Mouse (Mus musculus) neural tube, embryonic 13.5 days (tissue): ENCODE measurements around the gene Sdhc. TPM values are rescaled to one million over a fixed set of nuclear protein-coding genes. Genes with fewer than 3 reads are reported as not detected.
"Not testable (repeated sequence)": the region's sequence is repeated elsewhere in the genome, so short reads cannot be mapped to it uniquely, and the experiment has no call there.

ENCODE experiments used
- ATAC-seq: fragments of 200-750 bp; cut with Nextera tagmentation; 2 replicates; pipeline ENCODE4 v1.8.0; 2017; ENCODE audit warnings: low read depth, mild to moderate bottlenecking, moderate TSS enrichment, moderate library complexity
- H3K27ac ChIP-seq: fragments of 300-500 bp; sonication (generic); replicated peaks from 2 replicates; pipeline ENCODE4 v1.5.1; 2015; ENCODE audit warnings: moderate library complexity, mild to moderate bottlenecking, inconsistent platforms
- H3K27me3 ChIP-seq: fragments of 300-500 bp; sonication (generic); 2 replicates; pipeline ENCODE4 v1.6.1; 2015; ENCODE audit warnings: mild to moderate bottlenecking, inconsistent platforms
- H3K36me3 ChIP-seq: fragments of 300-500 bp; sonication (generic); 2 replicates; pipeline ENCODE4 v1.6.1; 2015; ENCODE audit warnings: mild to moderate bottlenecking, inconsistent platforms
- H3K4me1 ChIP-seq: fragments of 300-500 bp; sonication (generic); replicated peaks from 2 replicates; pipeline ENCODE4 v1.6.1; 2015; ENCODE audit warnings: inconsistent platforms
- H3K4me2 ChIP-seq: fragments of 300-500 bp; sonication (generic); 2 replicates; pipeline ENCODE4 v1.6.1; 2015; ENCODE audit warnings: inconsistent platforms, mild to moderate bottlenecking, moderate library complexity
- H3K4me3 ChIP-seq: fragments of 300-500 bp; sonication (generic); 2 replicates; pipeline ENCODE4 v1.5.1; 2015; ENCODE audit warnings: mild to moderate bottlenecking, inconsistent platforms
- H3K9ac ChIP-seq: fragments of 300-500 bp; sonication (generic); 2 replicates; pipeline ENCODE4 v1.6.1; 2015; ENCODE audit warnings: moderate library complexity, mild to moderate bottlenecking, inconsistent platforms
- H3K9me3 ChIP-seq: fragments of 300-500 bp; sonication (generic); 2 replicates; pipeline ENCODE4 v1.6.1; 2016; ENCODE audit warnings: inconsistent platforms
- WGBS: fragments of 180-500 bp; shearing (Covaris S2); methylation state at CpG from one replicate; pipeline ENCODE4 v1.1.7; 2015; 5-methylcytosine and 5-hydroxymethylcytosine counted together
- polyA plus RNA-seq: library from polyadenylated mRNA; unstranded; fragments of >200 nt; fragmentation: Nextera tagmentation; extraction: Ambion mirVana; gene quantifications from 2 replicates; pipeline ENCODE4 v1.2.1, GENCODE M21; 2015

Sdhc gene
- polyA plus RNA-seq, 1 experiment from 2014 or later, result 278 TPM

- Histone ChIP-seq H3K27ac (no peak overlapping the region), H3K9me3 (no peaks in the 10 kb centered on the region), H3K4me2 (no peak overlapping the region), H3K4me1 (peaks cover 9% of the 10 kb centered on the region; the same call in 1 of the 2 replicates), H3K27me3 (peaks cover 32% of the 10 kb centered on the region), H3K4me3 (no peak overlapping the region), H3K9ac (no peak overlapping the region), H3K36me3 (no peaks in the 10 kb centered on the region)
- WGBS, result 93% methylated on average over 3 of the region's 3 CpGs
- no peak for ATAC-seq
These were observed 12.1 kb upstream of the Sdhc start for GRCm38 (mm10) chr1:171162526-171162925.

GRCm38 (mm10) chr1:171159485-171159975 lies 9.1 kb upstream of the Sdhc start:
- no peak for ATAC-seq
- Histone ChIP-seq H3K4me2 (peak overlapping the region; percentile 46), H3K4me1 (peaks cover 9% of the 10 kb centered on the region; the same call in 1 of the 2 replicates), H3K27ac (no peak overlapping the region), H3K36me3 (no peaks in the 10 kb centered on the region), H3K9ac (0 out of 2 replicates have a peak overlapping the region, but pooled peaks have one; percentile 12), H3K27me3 (peaks cover 52% of the 10 kb centered on the region), H3K9me3 (no peaks in the 10 kb centered on the region), H3K4me3 (peak overlapping the region; percentile 17)
- 5% methylated on average over 15 of the region's 15 CpGs for WGBS

GRCm38 (mm10) chr1:171157965-171158364 lies 7.6 kb upstream of the Sdhc start:
- H3K9ac ChIP-seq, result no peak overlapping the region
- H3K4me2 ChIP-seq, result no peak overlapping the region
- no peak for ATAC-seq
- H3K9me3 ChIP-seq, result no peaks in the 10 kb centered on the region
- H3K4me3 ChIP-seq, result no peak overlapping the region
- no peak overlapping the region for H3K27ac ChIP-seq
- no peaks in the 10 kb centered on the region for H3K36me3 ChIP-seq
- H3K27me3 ChIP-seq, result peaks cover 52% of the 10 kb centered on the region
- H3K4me1 ChIP-seq, result peaks cover 9% of the 10 kb centered on the region; the same call in 1 of the 2 replicates

- H3K27ac ChIP-seq, result no peak overlapping the region
- peak overlapping the region; percentile 2 for H3K4me3 ChIP-seq
- 62% methylated on average over 3 of the region's 3 CpGs for WGBS
- no peaks in the 10 kb centered on the region for H3K36me3 ChIP-seq
- peak overlapping the region; percentile 14; the same call in 1 of the 2 replicates for H3K4me2 ChIP-seq
- H3K9ac ChIP-seq, result no peak overlapping the region
- peaks cover 55% of the 10 kb centered on the region for H3K27me3 ChIP-seq
- no peaks in the 10 kb centered on the region for H3K9me3 ChIP-seq
- H3K4me1 ChIP-seq, result peaks cover 9% of the 10 kb centered on the region; the same call in 1 of the 2 replicates
- ATAC-seq, result no peak
These were observed 6.2 kb upstream of the Sdhc start for GRCm38 (mm10) chr1:171156644-171157043.

- ATAC-seq, result no peak
- H3K4me3 ChIP-seq, result no peak overlapping the region
- no peak overlapping the region for H3K4me2 ChIP-seq
- H3K27ac ChIP-seq, result no peak overlapping the region
- no peak overlapping the region for H3K9ac ChIP-seq
- H3K36me3 ChIP-seq, result no peaks in the 10 kb centered on the region
- peaks cover 20% of the 10 kb centered on the region for H3K27me3 ChIP-seq
- WGBS, result 82% methylated on average over 4 of the region's 4 CpGs
- H3K9me3 ChIP-seq, result no peaks in the 10 kb centered on the region
- peaks cover 26% of the 10 kb centered on the region for H3K4me1 ChIP-seq
These were observed 1.6 kb upstream of the Sdhc start for GRCm38 (mm10) chr1:171151966-171152365.

GRCm38 (mm10) chr1:171150838-171151391 lies 512 bp upstream of the Sdhc start:
- peaks cover 26% of the 10 kb centered on the region for H3K4me1 ChIP-seq
- H3K4me3 ChIP-seq, result peak overlapping the region; percentile 94
- peaks cover 10% of the 10 kb centered on the region for H3K27me3 ChIP-seq
- peak overlapping the region; percentile 93 for H3K4me2 ChIP-seq
- WGBS, result 7% methylated on average over 18 of the region's 18 CpGs
- peaks cover 2% of the 10 kb centered on the region; the same call in 1 of the 2 replicates for H3K36me3 ChIP-seq
- ATAC-seq, result peak; percentile 40
- H3K27ac ChIP-seq, result peak overlapping the region; percentile 85
- peak overlapping the region; percentile 95 for H3K9ac ChIP-seq
- no peaks in the 10 kb centered on the region for H3K9me3 ChIP-seq

GRCm38 (mm10) chr1:171142981-171143380 lies 7.4 kb downstream of the Sdhc start:
- H3K36me3 ChIP-seq, result peaks cover 67% of the 10 kb centered on the region
- not testable (repeated sequence) for H3K9ac ChIP-seq, H3K27me3 ChIP-seq, H3K4me3 ChIP-seq, H3K4me1 ChIP-seq, H3K4me2 ChIP-seq, H3K9me3 ChIP-seq, H3K27ac ChIP-seq, ATAC-seq
- 80% methylated on average over 11 of the region's 11 CpGs for WGBS

GRCm38 (mm10) chr1:171137486-171138155 lies 12.8 kb downstream of the Sdhc start:
- not testable (repeated sequence) for H3K27me3 ChIP-seq, H3K4me3 ChIP-seq, H3K9ac ChIP-seq, H3K9me3 ChIP-seq, H3K27ac ChIP-seq, H3K4me2 ChIP-seq, H3K4me1 ChIP-seq, ATAC-seq
- H3K36me3 ChIP-seq, result peaks cover 91% of the 10 kb centered on the region
- 80% methylated on average over 8 of the region's 8 CpGs for WGBS

- H3K4me3 ChIP-seq, result no peak overlapping the region
- H3K27me3 ChIP-seq, result no peaks in the 10 kb centered on the region
- H3K4me1 ChIP-seq, result no peaks in the 10 kb centered on the region
- H3K36me3 ChIP-seq, result peaks cover 89% of the 10 kb centered on the region
- no peak overlapping the region for H3K27ac ChIP-seq
- H3K4me2 ChIP-seq, result no peak overlapping the region
- H3K9me3 ChIP-seq, result no peaks in the 10 kb centered on the region
- ATAC-seq, result no peak
- 94% methylated on average over 2 of the region's 2 CpGs for WGBS
- no peak overlapping the region for H3K9ac ChIP-seq
These were observed 14.8 kb downstream of the Sdhc start for GRCm38 (mm10) chr1:171135600-171135999.

- no peak overlapping the region for H3K4me3 ChIP-seq
- H3K4me1 ChIP-seq, result no peaks in the 10 kb centered on the region
- peaks cover 79% of the 10 kb centered on the region for H3K36me3 ChIP-seq
- no peak for ATAC-seq
- no peaks in the 10 kb centered on the region for H3K27me3 ChIP-seq
- H3K9ac ChIP-seq, result no peak overlapping the region
- WGBS, result 91% methylated on average over 1 of the region's 1 CpGs
- H3K27ac ChIP-seq, result no peak overlapping the region
- no peaks in the 10 kb centered on the region for H3K9me3 ChIP-seq
- no peak overlapping the region for H3K4me2 ChIP-seq
These were observed 19.4 kb downstream of the Sdhc start for GRCm38 (mm10) chr1:171130971-171131370.

GRCm38 (mm10) chr1:171129251-171129650 lies 21.2 kb downstream of the Sdhc start:
- Histone ChIP-seq H3K27me3 (no peaks in the 10 kb centered on the region), H3K9ac (no peak overlapping the region), H3K4me2 (no peak overlapping the region), H3K27ac (no peak overlapping the region), H3K4me1 (no peaks in the 10 kb centered on the region), H3K4me3 (no peak overlapping the region), H3K36me3 (peaks cover 62% of the 10 kb centered on the region), H3K9me3 (no peaks in the 10 kb centered on the region)
- ATAC-seq, result peak; percentile 36; the same call in 1 of the 2 replicates
- 70% methylated on average over 7 of the region's 7 CpGs for WGBS

GRCm38 (mm10) chr1:171124398-171124797 lies 26.0 kb downstream of the Sdhc start:
- WGBS, result 91% methylated on average over 5 of the region's 5 CpGs
- H3K36me3 ChIP-seq, result peaks cover 17% of the 10 kb centered on the region

More at GRCm38 (mm10) chr1:171124398-171124797, 26.0 kb downstream of the Sdhc start:
- Histone ChIP-seq H3K27ac (no peak overlapping the region), H3K9ac (no peak overlapping the region), H3K27me3 (no peaks in the 10 kb centered on the region), H3K9me3 (no peaks in the 10 kb centered on the region), H3K4me1 (peaks cover 9% of the 10 kb centered on the region; the same call in 1 of the 2 replicates), H3K4me2 (no peak overlapping the region), H3K4me3 (no peak overlapping the region)
- no peak for ATAC-seq
